Mouse (Mus musculus) neural tube, embryonic 11.5 days (tissue): ENCODE results near the gene Dclre1b. TPM values are rescaled to one million over a fixed set of nuclear protein-coding genes. Genes with fewer than 3 reads are reported as not detected.
A peak's percentile ranks its signal among the peaks of the same experiment; 100 is the strongest.
"Not testable (repeated sequence)": the region's sequence is repeated elsewhere in the genome, so short reads cannot be mapped to it uniquely, and the experiment has no call there.

ENCODE experiments used
- ATAC-seq: fragments of 200-750 bp; cut with Nextera tagmentation; 2 replicates; pipeline ENCODE4 v1.8.0; 2017; ENCODE audit warnings: moderate number of reproducible peaks, mild to moderate bottlenecking, moderate TSS enrichment, moderate library complexity; ENCODE audit not compliant: insufficient read depth, low FRiP score, low TSS enrichment
- DNase-seq: peaks from one replicate; pipeline ENCODE4 v3.0.0-alpha.2; 2015; ENCODE audit warnings: low spot score
- H3K27ac ChIP-seq: fragments of 300-500 bp; sonication (generic); 2 replicates; pipeline ENCODE4 v1.5.1; 2014; ENCODE audit warnings: low read depth, mild to moderate bottlenecking, low read length
- H3K27me3 ChIP-seq: fragments of 300-500 bp; sonication (generic); 2 replicates; pipeline ENCODE4 v1.6.1; 2014; ENCODE audit warnings: mild to moderate bottlenecking, low read length, mixed read lengths; ENCODE audit not compliant: control insufficient read depth, insufficient read depth
- H3K36me3 ChIP-seq: fragments of 300-500 bp; sonication (generic); 2 replicates; pipeline ENCODE4 v1.6.1; 2014; ENCODE audit warnings: mild to moderate bottlenecking, low read length, moderate library complexity, mixed read lengths; ENCODE audit not compliant: control insufficient read depth, insufficient read depth
- H3K4me1 ChIP-seq: fragments of 300-500 bp; sonication (generic); 2 replicates; pipeline ENCODE4 v1.6.1; 2014; ENCODE audit warnings: low read length, mixed read lengths; ENCODE audit not compliant: control insufficient read depth, insufficient read depth
- H3K4me2 ChIP-seq: fragments of 300-500 bp; sonication (generic); 2 replicates; pipeline ENCODE4 v1.6.1; 2014; ENCODE audit warnings: low read depth, mild to moderate bottlenecking, moderate library complexity
- H3K4me3 ChIP-seq: fragments of 300-500 bp; sonication (generic); 2 replicates; pipeline ENCODE4 v1.5.1; 2014; ENCODE audit warnings: low read depth, low read length
- H3K9ac ChIP-seq: fragments of 300-500 bp; sonication (generic); 2 replicates; pipeline ENCODE4 v1.6.1; 2014; ENCODE audit warnings: mild to moderate bottlenecking, low read length
- H3K9me3 ChIP-seq: fragments of 300-500 bp; sonication (generic); 2 replicates; pipeline ENCODE4 v1.6.1; 2016; ENCODE audit warnings: low read length; ENCODE audit not compliant: control insufficient read depth
- WGBS: fragments of 180-500 bp; shearing (Covaris S2); extraction: QIAGEN DNeasy Blood & Tissue Kit; methylation state at CpG from one replicate; pipeline ENCODE4 v1.1.7; 2014; 5-methylcytosine and 5-hydroxymethylcytosine counted together
- polyA plus RNA-seq: library from polyadenylated mRNA; unstranded; fragments of >200 nt; fragmentation: Nextera tagmentation; extraction: Ambion mirVana; gene quantifications from 2 replicates; pipeline ENCODE4 v1.2.1, GENCODE M21; 2014

Dclre1b gene
- polyA plus RNA-seq, 1 experiment from 2014 or later = 35.9 TPM

DNA sequence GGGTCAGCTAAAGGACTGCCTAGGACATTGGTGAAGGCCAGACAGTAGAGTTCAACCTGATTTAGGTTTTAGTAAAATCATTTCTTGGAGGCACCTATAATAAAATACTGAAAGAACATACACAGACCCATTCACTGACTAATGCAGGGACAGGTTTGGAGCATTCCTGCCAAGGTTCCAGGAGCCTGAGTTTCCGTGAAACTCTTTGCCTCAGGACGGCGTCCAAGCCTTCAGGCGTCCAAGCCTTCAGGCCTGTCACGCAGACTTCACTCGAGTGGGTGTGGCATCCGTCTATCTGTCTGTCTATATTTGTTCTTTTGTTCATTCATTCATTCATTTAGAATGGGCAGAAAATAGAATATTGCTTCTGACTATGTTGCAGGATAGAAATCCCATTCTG is 21.9 kb upstream of the Dclre1b start:
- Histone ChIP-seq H3K9me3 (no peaks in the 10 kb centered on the region), H3K9ac (no peak overlapping the region), H3K36me3 (no peaks in the 10 kb centered on the region), H3K4me1 (no peaks in the 10 kb centered on the region), H3K4me2 (no peak overlapping the region), H3K4me3 (no peak overlapping the region), H3K27me3 (no peaks in the 10 kb centered on the region), H3K27ac (no peak overlapping the region)
- 89% methylated on average over 7 of the region's 7 CpGs for WGBS
- DNase-seq (no peak), ATAC-seq (no peak)

DNA sequence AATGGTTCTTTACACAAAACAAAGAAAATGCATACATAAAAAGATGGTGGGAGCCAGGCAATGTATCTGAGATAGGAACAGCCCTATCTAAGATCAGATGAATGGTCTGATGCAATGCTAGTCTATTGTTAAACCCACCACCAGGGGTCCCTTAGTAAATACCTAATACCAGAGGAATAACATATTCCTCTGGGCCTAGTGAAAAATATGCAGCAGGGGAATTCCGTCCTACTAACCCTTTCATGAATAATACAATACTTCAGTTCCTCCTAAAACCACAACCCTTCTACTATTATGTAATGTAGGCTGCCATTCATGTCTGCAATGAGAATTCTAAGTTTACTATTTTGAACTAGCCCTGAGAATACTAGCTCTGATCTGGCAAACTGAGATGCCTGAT is 21.4 kb upstream of the Dclre1b start:
- ATAC-seq, H3K27me3 ChIP-seq, H3K27ac ChIP-seq, H3K9me3 ChIP-seq, H3K36me3 ChIP-seq, H3K9ac ChIP-seq, H3K4me3 ChIP-seq, DNase-seq, H3K4me2 ChIP-seq, H3K4me1 ChIP-seq: not testable (repeated sequence)
- WGBS = 71% methylated on average over 1 of the region's 1 CpGs

DNA sequence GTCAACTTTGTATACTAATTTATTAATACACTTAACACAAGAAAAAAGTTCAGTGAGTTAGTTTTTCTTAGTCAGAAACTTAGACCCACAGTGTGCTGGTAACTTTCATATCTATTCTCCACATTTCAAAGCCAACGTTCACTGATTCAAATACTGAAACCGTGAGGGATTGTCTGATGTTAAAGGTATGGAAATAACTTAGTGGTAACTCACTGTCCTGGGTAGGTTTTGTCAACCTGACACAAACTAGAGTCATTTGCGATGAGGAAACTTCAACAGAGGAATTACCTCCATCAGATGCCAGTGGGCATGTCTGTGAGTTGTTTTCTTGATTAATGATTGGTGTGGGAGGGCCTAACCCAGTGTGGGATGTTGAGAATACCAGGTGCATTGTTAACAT is 19.8 kb upstream of the Dclre1b start:
- Histone ChIP-seq H3K4me1 (no peaks in the 10 kb centered on the region), H3K27ac (no peak overlapping the region), H3K4me2 (no peak overlapping the region), H3K4me3 (no peak overlapping the region), H3K9me3 (no peaks in the 10 kb centered on the region), H3K27me3 (no peaks in the 10 kb centered on the region), H3K36me3 (no peaks in the 10 kb centered on the region), H3K9ac (no peak overlapping the region)
- DNase-seq = no peak
- WGBS = 92% methylated on average over 3 of the region's 3 CpGs
- no peak for ATAC-seq

DNA sequence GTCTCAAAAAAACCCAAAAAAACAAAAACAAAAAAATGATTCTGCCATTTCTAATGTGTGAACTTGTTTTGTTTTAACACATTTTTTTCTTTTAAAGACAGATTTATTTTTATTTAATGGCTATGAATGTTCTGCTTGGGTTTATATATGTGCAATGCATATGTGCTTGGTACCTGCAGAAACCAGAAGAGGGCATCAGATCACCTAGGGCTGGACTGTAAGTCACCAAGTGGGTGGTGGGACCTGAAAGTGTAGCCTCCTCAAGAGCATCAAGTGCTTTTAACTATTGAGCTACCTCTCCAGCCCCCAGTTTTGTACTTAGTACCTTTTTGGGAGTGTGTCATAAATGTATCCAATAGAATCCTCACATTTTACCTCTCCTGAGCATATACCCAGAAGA is 18.3 kb upstream of the Dclre1b start:
- DNase-seq = no peak
- no peak overlapping the region for H3K9ac ChIP-seq

DNA sequence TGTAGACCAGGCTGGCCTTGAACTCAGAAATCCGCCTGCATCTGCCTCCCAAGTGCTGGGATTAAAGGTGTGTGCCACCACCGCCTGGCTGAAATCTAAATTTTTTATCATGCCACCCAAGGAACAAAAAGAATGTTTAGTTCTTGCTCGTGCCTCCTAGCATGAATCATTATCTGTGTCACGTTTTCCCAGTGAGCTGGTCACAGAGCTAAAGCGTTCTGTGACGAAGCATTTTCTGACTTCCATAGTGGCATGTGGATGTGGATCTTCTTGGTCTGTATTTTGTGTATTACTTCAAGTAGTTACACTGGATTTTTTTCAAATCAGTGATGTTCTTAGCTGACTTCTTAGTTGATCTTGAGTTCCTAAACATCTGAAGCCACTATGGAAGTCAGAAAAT is 1.7 kb upstream of the Dclre1b start:
- Histone ChIP-seq H3K36me3 (peaks cover 5% of the 10 kb centered on the region; the same call in 1 of the 2 replicates), H3K9ac (no peak overlapping the region), H3K27me3 (no peaks in the 10 kb centered on the region), H3K4me3 (no peak overlapping the region), H3K4me2 (no peak overlapping the region), H3K9me3 (no peaks in the 10 kb centered on the region), H3K27ac (no peak overlapping the region), H3K4me1 (peaks cover 4% of the 10 kb centered on the region; the same call in 1 of the 2 replicates)
- ATAC-seq (no peak), DNase-seq (no peak)
- 87% methylated on average over 6 of the region's 6 CpGs for WGBS

More for the DNA sequence above, 18.3 kb upstream of the Dclre1b start:
- Histone ChIP-seq H3K4me2 (no peak overlapping the region), H3K9me3 (no peaks in the 10 kb centered on the region), H3K4me1 (no peaks in the 10 kb centered on the region), H3K4me3 (no peak overlapping the region), H3K27me3 (no peaks in the 10 kb centered on the region), H3K36me3 (no peaks in the 10 kb centered on the region), H3K27ac (no peak overlapping the region)
- ATAC-seq = no peak

DNA sequence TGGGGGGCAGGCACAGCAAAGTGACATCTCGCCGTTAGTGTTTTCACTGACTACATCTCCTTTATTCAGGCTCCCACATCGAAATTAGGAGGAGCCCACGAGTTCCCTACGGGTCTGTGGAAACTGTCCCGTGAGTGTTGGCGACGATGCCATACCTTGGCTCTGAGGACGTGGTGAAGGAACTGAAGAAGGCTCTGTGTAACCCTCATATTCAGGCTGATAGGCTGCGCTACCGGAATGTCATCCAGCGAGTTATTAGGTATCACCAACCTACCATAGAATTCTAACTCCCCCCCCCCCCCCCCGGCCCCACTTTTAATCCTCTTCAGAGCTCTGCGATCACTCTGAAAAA is 531 bp upstream of the Dclre1b start:
- Histone ChIP-seq H3K4me3 (peak overlapping the region; percentile 87), H3K4me1 (peaks cover 4% of the 10 kb centered on the region; the same call in 1 of the 2 replicates), H3K9me3 (no peaks in the 10 kb centered on the region), H3K27ac (peak overlapping the region; percentile 80), H3K4me2 (peak overlapping the region; percentile 76), H3K27me3 (no peaks in the 10 kb centered on the region), H3K36me3 (no peaks in the 10 kb centered on the region; the same call in 1 of the 2 replicates), H3K9ac (peak overlapping the region; percentile 71)
- DNase-seq (no peak), ATAC-seq (peak; percentile 52; the same call in 1 of the 2 replicates)
- 4% methylated on average over 14 of the region's 14 CpGs for WGBS

GRCm38 (mm10) chr3:103805671-103806070 is 3.6 kb downstream of the Dclre1b start:
- H3K9ac ChIP-seq = no peak overlapping the region
- WGBS = 90% methylated on average over 1 of the region's 1 CpGs
- H3K27me3 ChIP-seq = no peaks in the 10 kb centered on the region
- H3K4me2 ChIP-seq = no peak overlapping the region
- H3K4me1 ChIP-seq = peaks cover 4% of the 10 kb centered on the region; the same call in 1 of the 2 replicates
- ATAC-seq (no peak), DNase-seq (no peak)
- no peaks in the 10 kb centered on the region for H3K9me3 ChIP-seq
- peaks cover 8% of the 10 kb centered on the region for H3K36me3 ChIP-seq
- no peak overlapping the region for H3K27ac ChIP-seq
- H3K4me3 ChIP-seq = no peak overlapping the region

DNA sequence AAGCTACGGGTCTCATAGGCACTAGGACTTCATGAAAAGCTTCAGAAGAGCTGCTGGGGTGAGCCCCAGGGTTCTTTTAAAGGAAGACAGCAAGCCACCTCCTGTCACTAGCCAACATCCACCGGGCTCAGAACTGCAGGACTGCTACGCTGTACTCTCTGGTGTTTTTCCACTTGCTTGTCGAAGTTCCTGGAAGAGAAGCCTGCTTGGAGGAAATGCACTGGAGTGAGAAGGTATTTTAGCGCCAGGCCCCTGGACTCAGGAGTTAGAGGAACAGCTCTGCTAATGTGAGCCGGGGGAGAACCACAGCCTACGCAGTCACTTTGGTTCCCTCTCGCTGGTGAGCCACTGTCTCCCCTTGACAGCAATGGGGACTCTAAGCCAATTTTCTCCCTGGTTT is 6.4 kb downstream of the Dclre1b start:
- Histone ChIP-seq H3K27ac (no peak overlapping the region), H3K36me3 (peaks cover 8% of the 10 kb centered on the region), H3K4me2 (no peak overlapping the region), H3K4me3 (no peak overlapping the region), H3K27me3 (no peaks in the 10 kb centered on the region), H3K9ac (no peak overlapping the region), H3K9me3 (no peaks in the 10 kb centered on the region), H3K4me1 (no peaks in the 10 kb centered on the region)
- DNase-seq = no peak
- WGBS = 92% methylated on average over 8 of the region's 8 CpGs
- no peak for ATAC-seq

- H3K9ac ChIP-seq = no peak overlapping the region
- no peak overlapping the region for H3K4me3 ChIP-seq
- H3K27ac ChIP-seq = no peak overlapping the region
- DNase-seq = no peak
- H3K36me3 ChIP-seq = peaks cover 8% of the 10 kb centered on the region
- no peaks in the 10 kb centered on the region for H3K9me3 ChIP-seq
- no peak for ATAC-seq
- H3K4me2 ChIP-seq = no peak overlapping the region
- H3K27me3 ChIP-seq = no peaks in the 10 kb centered on the region
- no peaks in the 10 kb centered on the region for H3K4me1 ChIP-seq
- WGBS = 86% methylated on average over 10 of the region's 10 CpGs
These were observed 7.4 kb downstream of the Dclre1b start for GRCm38 (mm10) chr3:103801631-103802531.
